Mouse (Mus musculus) duodenum, adult 2 months (tissue): Measurements from ENCODE around the gene Rtf2. TPM values are rescaled to one million over a fixed set of nuclear protein-coding genes. Genes with fewer than 3 reads are reported as not detected.

Experiments
- polyA plus RNA-seq: library from polyadenylated mRNA; depleted of rRNA; stranded (reverse); fragments of >200 nt; gene quantifications from 2 replicates; pipeline ENCODE4 v1.2.3, GENCODE M21; 2012; ENCODE audit warnings: low replicate concordance; rRNA removed

Rtf2 gene
- polyA plus RNA-seq: 19.1 and 29.3 TPM in 2 replicates

DNA sequence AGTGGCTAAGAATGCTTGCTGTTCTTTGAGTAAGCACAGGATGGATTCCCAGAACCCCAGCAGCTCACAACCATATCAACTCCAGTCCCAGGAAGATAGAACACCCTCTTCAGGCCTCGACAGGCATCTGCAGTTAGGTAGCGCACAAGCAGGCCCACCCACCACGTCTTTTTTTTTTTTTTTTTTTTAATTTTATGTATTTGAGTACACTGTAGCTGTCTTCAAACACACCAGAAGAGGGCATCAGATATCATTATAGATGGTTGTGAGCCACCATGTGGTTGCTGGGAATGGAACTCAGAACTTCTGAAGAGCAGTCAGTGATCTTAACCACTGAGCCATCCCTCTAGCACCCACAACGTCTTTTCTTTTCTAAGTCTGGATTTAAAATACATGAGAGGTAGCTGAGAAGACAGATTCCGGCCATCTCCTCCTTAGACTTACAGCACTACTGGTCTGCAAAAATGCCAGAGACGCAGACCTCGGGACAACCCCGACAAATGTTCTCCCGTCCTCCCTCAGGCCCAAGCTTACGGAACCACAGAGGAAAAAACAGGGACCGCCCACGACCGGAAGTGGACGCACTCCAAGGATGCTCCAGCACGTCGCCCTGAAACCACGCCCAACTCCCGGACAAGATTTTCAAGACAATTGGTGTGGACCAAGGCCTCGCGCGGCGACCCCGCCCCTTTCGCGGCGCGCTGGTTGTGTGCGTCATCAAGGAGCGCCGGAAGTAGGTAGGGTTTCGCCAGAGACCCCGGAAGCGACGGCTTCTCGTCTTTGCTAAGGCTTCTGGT, at the start of gene Rtf2:
TSS of gene Rtf2 (plus strand) at position 714 of the 797 bp plus-strand sequence.

DNA sequence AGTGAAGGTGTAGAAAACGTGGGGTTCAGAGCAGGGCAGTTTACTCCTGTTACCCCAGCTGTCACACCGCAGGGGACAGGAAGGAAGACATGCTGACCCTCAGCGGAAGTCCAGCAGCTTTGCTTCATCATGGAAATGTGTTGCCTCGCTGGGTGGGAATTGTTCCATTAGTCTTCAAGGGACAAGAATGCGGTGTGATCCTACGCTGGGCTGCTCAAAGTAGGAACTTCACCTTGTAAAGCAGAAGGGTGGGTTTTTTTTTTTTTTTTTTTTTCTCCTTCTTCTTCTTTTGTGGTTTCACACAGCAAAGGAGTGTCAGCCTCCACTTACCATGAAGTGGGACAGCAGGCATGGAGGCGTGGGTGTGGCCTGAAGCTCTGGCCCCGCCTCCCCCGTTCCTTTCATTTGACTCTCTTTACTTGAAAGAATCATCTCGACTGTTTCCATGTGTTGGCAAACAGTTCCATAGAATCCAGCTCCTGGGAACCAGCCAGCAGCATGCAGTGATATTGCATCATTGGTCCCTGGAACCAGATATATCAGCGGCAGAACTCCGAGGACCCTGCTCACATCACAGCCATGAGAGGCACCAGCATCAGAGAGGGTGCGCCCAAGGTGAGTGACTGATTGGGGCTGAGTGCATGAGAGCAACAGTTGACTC, 46.8 kb upstream of the Rtf2 start, which contains the start of gene Cass4:
TSS of gene Cass4 (plus strand) at position 404 of the 661 bp plus-strand sequence.

DNA sequence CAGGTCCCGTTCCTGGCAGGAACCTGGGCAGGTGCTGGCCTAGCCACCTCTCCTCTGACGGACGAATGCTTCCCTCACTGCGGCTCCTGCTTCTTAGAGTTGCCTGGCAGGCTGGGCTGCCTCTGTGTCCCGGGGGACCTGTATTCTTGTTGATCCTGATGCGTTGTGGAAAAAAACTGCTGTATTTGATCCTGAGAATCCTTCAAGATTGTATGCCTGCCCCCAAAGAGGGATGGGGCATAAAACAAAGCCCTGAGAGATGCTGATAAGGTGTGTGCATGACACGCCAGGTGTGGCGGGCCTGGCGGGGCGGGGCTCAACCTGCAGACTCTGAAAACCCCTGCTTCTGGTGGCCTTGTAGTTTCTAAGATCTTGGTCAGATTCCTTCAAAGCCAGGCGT, 18.1 kb downstream of the Rtf2 start, which contains the start of gene Gcnt7:
TSS of gene Gcnt7 (minus strand) at position 101 of the 400 bp plus-strand sequence.

DNA sequence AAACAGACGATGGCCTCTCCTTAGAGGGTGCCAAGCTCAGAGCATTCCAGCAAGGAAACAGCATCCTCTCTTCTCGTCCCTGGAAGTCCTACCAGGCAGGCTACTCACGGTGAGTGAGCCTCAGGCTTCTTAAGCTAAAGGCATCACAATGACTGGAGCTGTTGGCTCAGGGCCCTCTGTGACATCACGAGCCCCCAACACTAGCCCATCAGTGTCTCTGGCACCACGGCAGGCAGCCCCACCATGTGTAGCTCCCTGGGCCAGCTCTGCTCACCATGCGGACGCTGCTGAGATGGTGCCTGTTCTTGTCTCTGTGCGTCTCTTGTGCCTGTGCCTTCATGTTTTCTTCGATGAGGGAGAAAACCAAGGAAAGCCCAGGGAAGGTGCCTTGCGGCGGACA, 32.0 kb downstream of the Rtf2 start, which contains the start of gene Fam209:
TSS of gene Fam209 (plus strand) at position 203 of the 400 bp plus-strand sequence.

Other genes starting within 250 kb of the Rtf2 start
- gene Mc3r, start 192.1 kb upstream of the Rtf2 start, polyA plus RNA-seq: not detected in 2 replicates
- 20.4 and 27.0 TPM in 2 replicates for gene Fam210b, start 95.0 kb upstream of the Rtf2 start, polyA plus RNA-seq
- gene Aurka, start 70.0 kb upstream of the Rtf2 start, polyA plus RNA-seq: 6.4 and 6.7 TPM in 2 replicates
- 16.2 and 16.7 TPM in 2 replicates for gene Cstf1, start 69.9 kb upstream of the Rtf2 start, polyA plus RNA-seq
- gene Cass4, start 46.8 kb upstream of the Rtf2 start, polyA plus RNA-seq: 0.16 and 0.59 TPM in 2 replicates
- not detected in 2 replicates for gene Gcnt7, start 18.0 kb downstream of the Rtf2 start, polyA plus RNA-seq
- not detected in 2 replicates for gene Fam209, start 32.0 kb downstream of the Rtf2 start, polyA plus RNA-seq
- gene Tfap2c, start 109.0 kb downstream of the Rtf2 start, polyA plus RNA-seq: not detected in 2 replicates